Mouse (Mus musculus) stomach, postnatal 0 days (tissue): Measurements from ENCODE around the gene Kank4. TPM values are rescaled to one million over a fixed set of nuclear protein-coding genes. Genes with fewer than 3 reads are reported as not detected.

ENCODE experiments used
- ATAC-seq: fragments of 200-750 bp; cut with Nextera tagmentation; 2 replicates; pipeline ENCODE4 v1.8.0; 2017; ENCODE audit not compliant: low FRiP score, low TSS enrichment
- DNase-seq: peaks from one replicate; pipeline ENCODE4 v3.0.0-alpha.2; 2016; ENCODE audit warnings: low spot score
- H3K27ac ChIP-seq: fragments of 300-500 bp; sonication (generic); replicated peaks from 2 replicates; pipeline ENCODE4 v1.5.1; 2014; ENCODE audit warnings: mild to moderate bottlenecking, control low read depth
- H3K27me3 ChIP-seq: fragments of 300-500 bp; sonication (generic); 2 replicates; pipeline ENCODE4 v1.6.1; 2014; ENCODE audit warnings: low read length; ENCODE audit not compliant: control insufficient read depth, insufficient read depth
- H3K36me3 ChIP-seq: fragments of 300-500 bp; sonication (generic); 2 replicates; pipeline ENCODE4 v1.6.1; 2014; ENCODE audit warnings: low read length, mixed read lengths; ENCODE audit not compliant: control insufficient read depth, insufficient read depth
- H3K4me1 ChIP-seq: fragments of 300-500 bp; sonication (generic); replicated peaks from 2 replicates; pipeline ENCODE4 v1.6.1; 2014; ENCODE audit warnings: antibody characterized with exemption; ENCODE audit not compliant: control insufficient read depth, insufficient read depth
- H3K4me2 ChIP-seq: fragments of 300-500 bp; sonication (generic); replicated peaks from 2 replicates; pipeline ENCODE4 v1.6.1; 2014; ENCODE audit warnings: low read depth, mild to moderate bottlenecking, control low read depth, moderate library complexity
- H3K4me3 ChIP-seq: fragments of 300-500 bp; sonication (generic); 2 replicates; pipeline ENCODE4 v1.5.1; 2014; ENCODE audit warnings: low read depth, low read length, control low read depth
- H3K9ac ChIP-seq: fragments of 300-500 bp; sonication (generic); 2 replicates; pipeline ENCODE4 v1.6.1; 2014; ENCODE audit warnings: mild to moderate bottlenecking, low read length, control low read depth, mixed read lengths
- H3K9me3 ChIP-seq: fragments of 300-500 bp; sonication (generic); 2 replicates; pipeline ENCODE4 v1.6.1; 2016; ENCODE audit warnings: low read length; ENCODE audit not compliant: control insufficient read depth
- CTCF ChIP-seq: IDR thresholded peaks from 2 replicates; pipeline ENCODE4 v1.5.1; 2016; ENCODE audit warnings: antibody characterized with exemption, low read depth, mild to moderate bottlenecking, moderate library complexity
- EP300 ChIP-seq: optimal IDR thresholded peaks from 2 replicates; pipeline ENCODE3; 2016; ENCODE audit warnings: antibody characterized with exemption
- WGBS: fragments of 180-500 bp; shearing (Covaris S2); extraction: QIAGEN DNeasy Blood & Tissue Kit; methylation state at CpG from one replicate; pipeline ENCODE4 v1.1.7; 2014; 5-methylcytosine and 5-hydroxymethylcytosine counted together
- polyA plus RNA-seq: library from polyadenylated mRNA; unstranded; fragments of >200 nt; fragmentation: Nextera tagmentation; extraction: Ambion mirVana; gene quantifications from 2 replicates; pipeline ENCODE4 v1.2.1, GENCODE M21; 2015

Kank4 gene
- polyA plus RNA-seq, 1 experiment from 2014 or later, result 0.41 TPM

GRCm38 (mm10) chr4:98823047-98823446 is 5.7 kb upstream of the Kank4 start:
- Histone ChIP-seq H3K36me3 (no peaks in the 10 kb centered on the region), H3K4me1 (no peaks in the 10 kb centered on the region), H3K9me3 (no peaks in the 10 kb centered on the region), H3K27me3 (no peaks in the 10 kb centered on the region), H3K9ac (no peak overlapping the region), H3K4me3 (no peak overlapping the region), H3K4me2 (no peak overlapping the region), H3K27ac (no peak overlapping the region)
- WGBS, result 72% methylated on average over 3 of the region's 3 CpGs
- DNase-seq (no peak), ATAC-seq (no peak)
- TF ChIP-seq EP300 (no peak), CTCF (no peak)

DNA sequence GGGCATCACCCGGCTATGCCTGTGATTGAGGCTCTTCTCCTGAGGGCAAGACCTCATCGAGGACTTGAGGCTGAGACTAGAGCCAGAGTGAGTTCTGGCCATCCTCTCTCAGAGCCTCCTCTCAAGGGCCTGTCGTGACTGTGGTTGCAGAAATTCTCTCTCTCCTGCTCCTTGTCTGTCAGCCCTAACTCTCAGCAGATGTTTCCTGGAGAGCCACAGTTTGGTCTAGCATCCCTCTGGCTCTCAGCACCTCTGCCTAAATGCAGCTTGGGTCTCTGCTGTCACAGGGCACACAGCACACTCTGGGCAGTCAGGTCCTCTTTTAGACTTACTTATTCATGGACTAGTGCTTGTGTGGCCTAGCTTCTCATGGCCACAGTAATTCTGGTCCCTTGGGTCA is 5.1 kb upstream of the Kank4 start:
- Histone ChIP-seq H3K9me3 (no peaks in the 10 kb centered on the region), H3K36me3 (no peaks in the 10 kb centered on the region), H3K27ac (no peak overlapping the region), H3K27me3 (no peaks in the 10 kb centered on the region), H3K4me1 (no peaks in the 10 kb centered on the region), H3K4me2 (no peak overlapping the region), H3K9ac (no peak overlapping the region), H3K4me3 (no peak overlapping the region)
- no peak for TF ChIP-seq CTCF
- ATAC-seq (no peak), DNase-seq (no peak)
- 60% methylated on average over 3 of the region's 3 CpGs for WGBS

- no peaks in the 10 kb centered on the region for H3K4me1 ChIP-seq
- H3K9ac ChIP-seq, result no peak overlapping the region
- DNase-seq (no peak), ATAC-seq (peak; percentile 44; the same call in 1 of the 2 replicates)
- H3K4me2 ChIP-seq, result no peak overlapping the region
- no peak overlapping the region for H3K4me3 ChIP-seq
- no peaks in the 10 kb centered on the region for H3K9me3 ChIP-seq
- 52% methylated on average over 10 of the region's 10 CpGs for WGBS
- H3K27ac ChIP-seq, result no peak overlapping the region
- H3K36me3 ChIP-seq, result no peaks in the 10 kb centered on the region
- no peak for TF ChIP-seq EP300
- H3K27me3 ChIP-seq, result no peaks in the 10 kb centered on the region
These were observed 1.9 kb upstream of the Kank4 start for GRCm38 (mm10) chr4:98819216-98819755.

GRCm38 (mm10) chr4:98816807-98817183 is 542 bp downstream of the Kank4 start:
- H3K4me1 ChIP-seq, result no peaks in the 10 kb centered on the region
- peak overlapping the region; percentile 100 for H3K4me2 ChIP-seq
- WGBS, result 2% methylated on average over 14 of the region's 14 CpGs
- H3K9me3 ChIP-seq, result no peaks in the 10 kb centered on the region
- 0 out of 2 replicates have a peak, but pooled peaks have one; percentile 9 for ATAC-seq
- H3K9ac ChIP-seq, result peak overlapping the region; percentile 64
- H3K27ac ChIP-seq, result no peak overlapping the region
- TF ChIP-seq CTCF (no peak), EP300 (no peak)
- no peak for DNase-seq
- no peaks in the 10 kb centered on the region for H3K27me3 ChIP-seq
- peak overlapping the region; percentile 71 for H3K4me3 ChIP-seq
- H3K36me3 ChIP-seq, result no peaks in the 10 kb centered on the region

DNA sequence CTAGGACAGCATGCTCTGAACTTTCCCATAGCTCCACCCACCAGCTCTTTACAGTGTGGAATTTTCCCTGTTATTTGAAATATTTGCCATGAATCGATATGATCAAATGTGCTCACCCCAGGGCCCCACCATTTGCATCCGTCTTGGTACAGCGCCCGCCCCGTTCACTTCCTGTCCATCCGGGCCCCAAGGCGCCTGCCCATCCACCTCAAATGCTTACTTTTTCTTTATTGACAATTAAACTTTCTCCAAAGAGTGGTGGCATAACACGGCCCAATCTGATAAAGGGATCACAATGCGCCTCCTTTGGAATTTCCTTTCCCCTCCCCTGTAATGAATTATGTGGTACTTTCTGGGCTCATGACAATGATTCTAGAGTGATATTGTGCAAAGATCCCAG is 11.0 kb downstream of the Kank4 start:
- H3K4me2 ChIP-seq, result no peak overlapping the region
- no peak overlapping the region for H3K27ac ChIP-seq
- DNase-seq (no peak), ATAC-seq (no peak)
- no peak overlapping the region for H3K9ac ChIP-seq
- TF ChIP-seq CTCF, result no peak
- no peak for TF ChIP-seq EP300
- 60% methylated on average over 9 of the region's 9 CpGs for WGBS
- H3K36me3 ChIP-seq, result no peaks in the 10 kb centered on the region
- no peaks in the 10 kb centered on the region for H3K4me1 ChIP-seq
- no peaks in the 10 kb centered on the region for H3K27me3 ChIP-seq
- no peaks in the 10 kb centered on the region for H3K9me3 ChIP-seq
- H3K4me3 ChIP-seq, result no peak overlapping the region

GRCm38 (mm10) chr4:98805291-98806048 is 11.9 kb downstream of the Kank4 start:
- WGBS, result 62% methylated on average over 12 of the region's 12 CpGs
- no peak overlapping the region for H3K9ac ChIP-seq
- DNase-seq (no peak), ATAC-seq (no peak)
- no peak overlapping the region for H3K4me3 ChIP-seq
- H3K27ac ChIP-seq, result no peak overlapping the region
- H3K27me3 ChIP-seq, result no peaks in the 10 kb centered on the region
- H3K9me3 ChIP-seq, result no peaks in the 10 kb centered on the region
- H3K4me2 ChIP-seq, result no peak overlapping the region
- TF ChIP-seq CTCF (no peak), EP300 (no peak)
- H3K4me1 ChIP-seq, result no peaks in the 10 kb centered on the region
- no peaks in the 10 kb centered on the region for H3K36me3 ChIP-seq
